Mouse (Mus musculus) thymus, adult 2 months (tissue): ENCODE measurements around the gene Upk1a. TPM values are rescaled to one million over a fixed set of nuclear protein-coding genes. Genes with fewer than 3 reads are reported as not detected.

Experiments
- DNase-seq: peaks from one replicate; pipeline ENCODE4 v3.0.0; 2021
- H3K27ac ChIP-seq: fragments of 200-500 bp; 2 replicates; pipeline ENCODE4 v1.5.1; 2012; ENCODE audit warnings: low read length, control low read depth; ENCODE audit not compliant: control insufficient read depth, insufficient read depth
- H3K27me3 ChIP-seq: fragments of 200-500 bp; 2 replicates; pipeline ENCODE4 v1.6.1; 2012; ENCODE audit warnings: mild to moderate bottlenecking, low read length, moderate library complexity, mixed read lengths; ENCODE audit not compliant: control insufficient read depth, insufficient read depth
- H3K36me3 ChIP-seq: fragments of 200-500 bp; 2 replicates; pipeline ENCODE4 v1.6.1; 2012; ENCODE audit warnings: mild to moderate bottlenecking, low read length, moderate library complexity; ENCODE audit not compliant: control insufficient read depth, insufficient read depth
- H3K4me1 ChIP-seq: fragments of 200-500 bp; replicated peaks from 2 replicates; pipeline ENCODE4 v1.6.1; 2012; ENCODE audit warnings: low read length; ENCODE audit not compliant: control insufficient read depth, insufficient read depth
- H3K4me3 ChIP-seq: fragments of 200-500 bp; 2 replicates; pipeline ENCODE4 v1.5.1; 2012; ENCODE audit warnings: mild to moderate bottlenecking, low read length, control low read depth, moderate library complexity; ENCODE audit not compliant: control insufficient read depth, insufficient read depth
- CTCF ChIP-seq: fragments of 200-500 bp; IDR thresholded peaks from 2 replicates; pipeline ENCODE4 v1.5.1; 2012; ENCODE audit warnings: mild to moderate bottlenecking, control low read depth, low read length, moderate library complexity, borderline replicate concordance; ENCODE audit not compliant: control insufficient read depth, poor library complexity, insufficient read depth; ENCODE audit errors: extremely low read depth
- POLR2A ChIP-seq: fragments of 200-500 bp; IDR thresholded peaks from 2 replicates; pipeline ENCODE4 v1.6.1; 2012; ENCODE audit warnings: mild to moderate bottlenecking, low read length, control low read depth, moderate library complexity; ENCODE audit not compliant: control insufficient read depth, poor library complexity, insufficient read depth; ENCODE audit errors: extremely low read depth
- whole genome bisulfite sequencing: fragments of 180-500 bp; shearing (Covaris S2); methylation state at CpG from one replicate; pipeline ENCODE4 v1.1.7; 2018; 5-methylcytosine and 5-hydroxymethylcytosine counted together
- polyA plus RNA-seq: library from polyadenylated mRNA; depleted of rRNA; stranded (reverse); fragments of >200 nt; gene quantifications from 2 replicates; pipeline ENCODE4 v1.2.3, GENCODE M21; 2012

Upk1a gene
- polyA plus RNA-seq, 1 experiment, result 7.5 TPM

DNA sequence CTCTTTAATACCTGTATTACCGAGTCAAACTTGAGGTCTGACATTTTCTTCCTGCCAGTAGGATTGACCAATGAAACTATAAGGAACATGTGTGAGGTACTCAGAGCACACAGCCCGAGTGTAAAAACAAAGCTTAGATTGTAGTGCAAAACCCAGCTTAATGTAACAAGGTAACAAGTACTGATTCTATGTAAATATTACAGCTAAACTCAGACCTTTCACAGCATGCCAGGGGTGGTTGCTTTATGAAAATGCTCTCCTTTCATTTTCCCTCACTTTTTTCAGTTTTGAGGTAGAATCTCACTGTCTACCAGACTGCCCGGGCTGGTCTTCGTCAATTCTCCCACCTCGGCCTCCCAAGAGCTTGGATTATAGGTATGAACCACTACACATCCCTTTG, 16.6 kb downstream of the Upk1a start:
- H3K27ac ChIP-seq, result no peak overlapping the region

DNA sequence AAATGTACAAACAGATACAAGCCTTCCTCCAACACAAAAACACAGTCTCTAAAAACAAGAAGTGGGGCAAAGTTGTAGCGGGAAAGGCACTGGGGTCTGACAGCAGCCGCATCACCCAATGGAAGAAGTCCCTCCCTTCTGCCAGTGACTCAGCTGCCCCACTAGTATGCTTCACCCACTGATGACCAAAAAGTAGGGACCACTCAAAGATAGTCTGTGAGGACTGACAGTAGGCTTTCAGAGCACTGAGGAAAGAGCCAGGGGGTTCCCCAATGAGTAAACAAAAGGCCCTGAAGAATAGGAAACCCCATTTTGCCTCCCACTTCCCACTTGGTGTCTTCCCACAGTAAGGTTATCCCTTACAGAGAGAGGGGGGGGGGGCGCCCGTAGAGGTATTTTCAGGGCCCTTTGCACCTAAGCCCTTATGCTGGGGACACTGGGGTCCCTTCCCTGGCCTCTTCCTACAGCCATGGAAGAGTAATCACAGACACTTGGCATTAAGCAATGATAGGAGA, 18.1 kb downstream of the Upk1a start:
- DNase-seq, result no peak
- WGBS, result 55% methylated on average over 4 of the region's 4 CpGs
- no peaks in the 10 kb centered on the region for H3K27me3 ChIP-seq
- H3K36me3 ChIP-seq, result no peaks in the 10 kb centered on the region
- 0 out of 2 replicates have a peak, but pooled peaks cover 3% of the 10 kb centered on the region for H3K4me1 ChIP-seq
- H3K27ac ChIP-seq, result no peak overlapping the region
- TF ChIP-seq CTCF (no peak), POLR2A (no peak)
- H3K4me3 ChIP-seq, result no peak overlapping the region

More for the DNA sequence above, 16.6 kb downstream of the Upk1a start:
- WGBS, result 81% methylated on average over 5 of the region's 5 CpGs
- no peak for DNase-seq
- H3K36me3 ChIP-seq, result no peaks in the 10 kb centered on the region
- H3K4me1 ChIP-seq, result no peaks in the 10 kb centered on the region
- H3K27me3 ChIP-seq, result no peaks in the 10 kb centered on the region
- TF ChIP-seq POLR2A (no peak), CTCF (no peak)
- no peak overlapping the region for H3K4me3 ChIP-seq

DNA sequence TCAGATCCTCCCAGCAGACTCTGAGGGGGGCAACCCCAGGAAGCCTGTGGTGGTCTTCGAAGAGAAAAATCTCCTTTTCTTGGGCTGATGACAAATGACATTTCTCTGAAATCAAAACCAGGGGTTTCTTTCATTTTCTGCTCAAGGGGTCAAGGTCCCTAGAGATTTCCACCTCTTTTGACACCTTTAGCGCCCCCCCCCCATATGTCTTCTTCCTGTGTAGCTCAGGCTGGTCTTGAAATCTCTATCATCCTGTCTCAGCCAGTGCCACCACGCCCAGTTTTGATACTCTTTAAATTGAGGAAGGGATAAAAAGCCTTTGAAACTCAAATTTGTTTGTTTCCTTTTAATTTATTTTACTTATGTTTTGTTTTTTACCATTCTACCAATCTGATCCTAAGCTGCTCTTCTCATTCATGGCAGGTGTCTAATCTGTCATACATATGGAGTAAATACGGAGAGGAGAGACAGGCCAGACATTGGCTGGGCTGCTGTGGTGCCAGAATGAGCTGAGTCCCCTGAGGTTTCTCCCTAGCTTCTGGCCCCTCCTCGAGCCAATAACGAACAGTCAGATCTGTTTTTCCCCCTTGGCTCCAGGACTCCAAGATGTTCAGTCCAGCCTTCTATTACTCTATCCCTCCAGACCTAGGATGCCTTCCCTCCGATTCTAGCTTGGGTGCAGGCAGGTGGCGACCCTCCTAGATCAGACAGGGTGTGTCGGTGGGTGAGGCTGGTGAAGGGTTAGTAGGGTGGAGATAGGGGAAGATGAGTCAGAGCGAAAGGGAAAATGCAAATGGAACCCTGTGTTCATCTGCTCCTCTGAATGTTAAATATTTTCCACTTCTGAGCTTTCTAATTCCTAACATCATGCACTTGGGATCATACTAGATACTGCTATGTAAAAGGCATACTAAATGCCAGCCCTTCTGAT, 18.8 kb downstream of the Upk1a start:
- 85% methylated on average over 10 of the region's 10 CpGs for WGBS
- Histone ChIP-seq H3K4me1 (0 out of 2 replicates have a peak, but pooled peaks cover 4% of the 10 kb centered on the region), H3K4me3 (no peak overlapping the region), H3K27me3 (no peaks in the 10 kb centered on the region), H3K27ac (no peak overlapping the region), H3K36me3 (no peaks in the 10 kb centered on the region)
- TF ChIP-seq POLR2A, result no peak
- no peak for TF ChIP-seq CTCF
- no peak for DNase-seq

DNA sequence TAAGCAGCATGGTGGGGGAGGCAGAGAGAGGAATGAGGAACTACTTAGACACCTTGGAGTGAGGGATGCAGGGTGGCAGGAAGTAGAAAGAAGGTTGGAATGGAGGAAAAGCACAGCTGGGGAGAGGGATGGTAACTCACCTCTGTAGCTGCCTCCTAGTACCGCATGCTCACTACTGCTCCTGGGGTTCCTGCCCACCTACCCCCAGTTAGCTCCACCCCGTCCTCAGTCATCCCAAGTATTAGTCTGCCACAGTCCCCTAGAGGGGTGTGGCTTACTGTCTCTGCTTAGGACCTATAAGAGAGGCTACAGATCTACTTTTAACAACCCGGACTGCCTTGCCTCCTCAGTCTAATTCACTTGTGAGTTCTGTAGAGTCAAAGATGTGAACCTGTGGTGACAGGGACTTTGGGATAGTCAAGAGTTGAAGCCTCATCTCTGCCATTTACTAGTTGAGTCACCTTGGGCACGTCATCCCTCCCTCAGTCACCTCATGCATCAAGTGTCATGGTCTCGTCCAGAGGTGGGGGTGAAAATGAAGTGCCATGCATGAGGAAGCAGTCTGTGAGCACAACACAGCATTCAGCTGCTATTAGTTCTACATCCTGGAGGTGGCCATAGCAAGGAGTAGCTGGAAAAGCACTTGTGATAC, 19.7 kb downstream of the Upk1a start:
- Histone ChIP-seq H3K4me3 (no peak overlapping the region), H3K27me3 (no peaks in the 10 kb centered on the region), H3K36me3 (no peaks in the 10 kb centered on the region), H3K4me1 (0 out of 2 replicates have a peak, but pooled peaks cover 4% of the 10 kb centered on the region), H3K27ac (no peak overlapping the region)
- DNase-seq, result no peak
- 66% methylated on average over 5 of the region's 5 CpGs for WGBS
- no peak for TF ChIP-seq POLR2A
- TF ChIP-seq CTCF, result no peak

DNA sequence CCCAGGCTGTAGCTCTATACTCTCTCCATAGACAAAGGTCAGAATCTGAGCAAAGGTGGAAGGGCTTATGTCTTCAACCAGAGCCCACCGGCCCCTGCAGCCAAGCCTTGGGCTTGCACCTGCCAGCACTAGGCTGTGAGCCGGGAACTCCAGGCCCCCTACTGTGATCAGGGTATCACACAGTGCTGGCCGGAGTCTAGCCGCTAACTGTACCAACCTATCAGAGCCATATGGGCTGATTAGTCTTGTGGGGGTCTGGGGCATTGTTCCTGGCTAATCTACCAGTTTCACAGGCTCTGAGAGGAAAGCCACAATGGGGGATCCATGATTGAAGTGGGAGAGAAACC, 21.1 kb downstream of the Upk1a start:
- WGBS, result 95% methylated on average over 4 of the region's 4 CpGs
- no peaks in the 10 kb centered on the region for H3K27me3 ChIP-seq

DNA sequence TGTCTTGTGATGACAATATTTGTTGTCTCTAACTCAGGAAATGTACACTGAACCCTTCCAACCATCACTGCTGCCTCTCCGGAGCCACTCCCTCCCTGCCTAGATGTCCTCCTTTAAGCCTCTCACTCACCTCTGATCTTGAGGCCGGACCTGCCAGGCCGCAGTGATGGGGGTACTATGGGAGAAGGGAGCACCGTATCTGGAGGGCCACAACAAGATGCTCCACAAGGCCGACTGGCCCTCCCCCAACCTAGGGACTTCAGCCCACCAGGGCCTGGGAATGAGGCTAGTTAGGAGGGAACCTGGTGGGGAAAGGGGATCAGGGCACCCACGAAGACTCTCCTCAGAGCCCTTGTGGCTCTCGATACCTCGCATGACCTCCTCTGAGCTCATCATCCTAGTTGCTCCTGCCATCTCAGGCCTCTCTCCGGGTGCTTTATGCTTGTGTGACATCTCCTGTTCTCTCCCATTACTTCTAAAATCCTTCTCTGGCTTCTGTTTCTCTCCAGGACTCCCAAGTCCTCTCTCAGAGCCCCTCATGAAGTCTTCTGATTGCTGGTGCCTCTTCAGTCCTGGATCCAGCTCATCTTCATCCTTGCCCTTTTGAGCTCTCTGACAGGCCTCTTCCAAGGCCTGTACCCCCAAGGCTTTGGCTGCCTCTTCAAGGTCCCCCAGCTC, 21.6 kb downstream of the Upk1a start:
- H3K4me1 ChIP-seq, result peaks cover 10% of the 10 kb centered on the region
- no peak for DNase-seq
- TF ChIP-seq CTCF, result no peak
- TF ChIP-seq POLR2A, result no peak
- peaks cover 2% of the 10 kb centered on the region for H3K36me3 ChIP-seq
- no peak overlapping the region for H3K4me3 ChIP-seq
- 96% methylated on average over 9 of the region's 9 CpGs for WGBS
- no peaks in the 10 kb centered on the region for H3K27me3 ChIP-seq
- H3K27ac ChIP-seq, result no peak overlapping the region

More for the DNA sequence above, 21.1 kb downstream of the Upk1a start:
- Histone ChIP-seq H3K4me3 (no peak overlapping the region), H3K27ac (no peak overlapping the region), H3K4me1 (peaks cover 10% of the 10 kb centered on the region), H3K36me3 (no peaks in the 10 kb centered on the region)
- no peak for DNase-seq
- TF ChIP-seq CTCF, result no peak
- TF ChIP-seq POLR2A, result no peak
